In the genomic region with DNA sequence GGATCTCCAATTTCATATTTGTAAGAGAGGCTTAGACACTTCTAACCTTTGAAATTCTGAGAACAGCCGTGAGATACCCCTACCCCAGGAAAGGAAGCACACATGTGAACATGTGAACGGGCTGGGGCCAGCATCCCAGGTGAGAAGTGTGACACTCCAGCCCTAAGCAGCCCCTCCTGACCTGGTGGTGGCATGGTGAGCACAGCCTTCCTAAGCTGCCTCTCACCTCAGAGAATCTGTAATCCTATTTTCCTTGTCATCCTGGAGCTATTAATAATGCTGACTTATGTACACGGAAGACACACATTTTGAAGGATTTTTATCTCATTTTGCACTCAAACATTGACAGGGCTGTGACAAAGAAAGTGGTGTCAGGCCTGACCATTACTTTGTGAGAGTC, we compare ENCODE assay signal across 18 mouse cellular contexts.
"Had no signal": no experiment of that assay in that cellular context is flagged by ENCODE, and none has a peak within 500 bp of the region (broad histone marks: within the 10 kb centered on the region; RNA-seq: fewer than 3 reads in every experiment).

No protein-coding gene starts in this region.

- H3K36me3 ChIP-seq: midbrain, embryonic 13.5 days; midbrain, embryonic 15.5 days; neural tube, embryonic 13.5 days; neural tube, embryonic 15.5 days had no signal

- H3K4me3 ChIP-seq: midbrain, embryonic 13.5 days; midbrain, embryonic 15.5 days; neural tube, embryonic 13.5 days; neural tube, embryonic 15.5 days had no signal

- H3K27me3 ChIP-seq: midbrain, embryonic 15.5 days; neural tube, embryonic 13.5 days; neural tube, embryonic 15.5 days had no signal

- H3K4me2 ChIP-seq: lung, embryonic 14.5 days; midbrain, embryonic 11.5 days; midbrain, embryonic 13.5 days; midbrain, embryonic 15.5 days; neural tube, embryonic 13.5 days; neural tube, embryonic 15.5 days had no signal

- DNase-seq: lung, adult 18-20 months; lung, embryonic 14.5 days; lung, postnatal 10 days; lung, postnatal 4 days; retina, postnatal 1 day; right cerebral cortex, adult 18-20 months; right cerebral cortex, postnatal 25 days; right cerebral cortex, postnatal 4 days; spleen, adult 18-20 months; thymus, adult 18-20 months; thymus, postnatal 14 days; thymus, postnatal 36 days had no signal

- H3K9me3 ChIP-seq: midbrain, embryonic 13.5 days; midbrain, embryonic 15.5 days; neural tube, embryonic 13.5 days; neural tube, embryonic 15.5 days had no signal

- ATAC-seq: midbrain, embryonic 13.5 days; midbrain, embryonic 15.5 days had no signal

- H3K27ac ChIP-seq: liver, embryonic 14.5 days; midbrain, embryonic 13.5 days; midbrain, embryonic 15.5 days; neural tube, embryonic 13.5 days; neural tube, embryonic 15.5 days had no signal
